Mouse (Mus musculus): ENCODE data around the gene Ddx23.

- TF ChIP-seq CTCF (IDR thresholded peaks at IDR 0.05; ENCODE audit: extremely low read depth, insufficient read depth, insufficient read length, insufficient replicate concordance) (no peak), POLR2A (IDR thresholded peaks at IDR 0.05; ENCODE audit: low read depth, low read length) (no peak)
These were observed 28.7 kb downstream of the Ddx23 start for GRCm38 (mm10) chr15:98633822-98634470.

All from spleen, adult 2 months (tissue).